In the genomic region with DNA sequence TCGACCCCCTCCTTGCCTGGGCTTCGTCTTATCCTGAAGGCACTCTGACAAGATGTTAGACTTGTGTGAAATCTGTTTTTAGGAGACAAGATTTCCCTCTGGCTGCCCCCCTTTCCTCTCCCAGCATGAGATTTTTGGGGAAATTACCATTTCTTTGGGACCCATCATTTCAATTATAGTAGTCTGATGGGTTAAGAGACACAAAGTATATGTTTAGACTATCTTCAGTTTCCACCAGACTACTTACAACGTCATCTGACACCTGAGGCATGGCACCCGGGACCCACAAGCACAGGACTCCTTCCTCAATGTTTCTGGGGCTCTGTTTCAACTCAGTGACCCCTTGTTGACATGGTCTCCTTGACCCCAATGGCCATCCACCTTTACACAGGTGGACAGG, we compare ENCODE assay signal across 39 mouse cellular contexts. TPM values are rescaled to one million over a fixed set of nuclear protein-coding genes. Genes with fewer than 3 reads are reported as not detected.
"Had no signal": no experiment of that assay in that cellular context is flagged by ENCODE, and none has a peak within 500 bp of the region (broad histone marks: within the 10 kb centered on the region; RNA-seq: fewer than 3 reads in every experiment).

No protein-coding gene starts in this region.

- H3K27me3 ChIP-seq: limb, embryonic 12.5 days; limb, embryonic 13.5 days; limb, embryonic 15.5 days; lung, embryonic 15.5 days; midbrain, embryonic 12.5 days; midbrain, embryonic 13.5 days; midbrain, embryonic 15.5 days; neural tube, embryonic 12.5 days had no signal

- H3K27ac ChIP-seq: limb, embryonic 10.5 days; limb, embryonic 12.5 days; limb, embryonic 13.5 days; limb, embryonic 15.5 days; liver, embryonic 12.5 days; liver, embryonic 13.5 days; liver, embryonic 14.5 days; liver, embryonic 15.5 days; lung, embryonic 15.5 days; macrophage; midbrain, embryonic 10.5 days; midbrain, embryonic 12.5 days; midbrain, embryonic 13.5 days; midbrain, embryonic 15.5 days; neural tube, embryonic 12.5 days had no signal

- H3K4me1 ChIP-seq: limb, embryonic 13.5 days; midbrain, embryonic 15.5 days; neural tube, embryonic 12.5 days had no signal

- H3K36me3 ChIP-seq: limb, embryonic 10.5 days; limb, embryonic 12.5 days; limb, embryonic 13.5 days; limb, embryonic 15.5 days; liver, embryonic 12.5 days; liver, embryonic 13.5 days; liver, embryonic 15.5 days; lung, embryonic 15.5 days; midbrain, embryonic 10.5 days; midbrain, embryonic 12.5 days; midbrain, embryonic 13.5 days; midbrain, embryonic 15.5 days; neural tube, embryonic 12.5 days had no signal

- H3K4me3 ChIP-seq: limb, embryonic 10.5 days; limb, embryonic 12.5 days; limb, embryonic 13.5 days; limb, embryonic 15.5 days; liver, embryonic 12.5 days; liver, embryonic 13.5 days; liver, embryonic 15.5 days; lung, embryonic 15.5 days; megakaryocyte, embryonic 14.5 days; midbrain, embryonic 10.5 days; midbrain, embryonic 12.5 days; midbrain, embryonic 13.5 days; midbrain, embryonic 15.5 days; myocyte; neural tube, embryonic 12.5 days had no signal

- H3K9me3 ChIP-seq: limb, embryonic 10.5 days; limb, embryonic 12.5 days; limb, embryonic 13.5 days; limb, embryonic 15.5 days; liver, embryonic 12.5 days; liver, embryonic 13.5 days; liver, embryonic 15.5 days; lung, embryonic 15.5 days; megakaryocyte, embryonic 14.5 days; midbrain, embryonic 10.5 days; midbrain, embryonic 12.5 days; midbrain, embryonic 13.5 days; midbrain, embryonic 15.5 days; neural tube, embryonic 12.5 days had no signal

- DNase-seq: left cerebral cortex, postnatal 4 days; liver; liver, embryonic 13.5 days; liver, postnatal 0 days; lung, adult 18-20 months; lung, adult 2 months; lung, embryonic 14.5 days; lung, postnatal 10 days; lung, postnatal 14 days; lung, postnatal 36 days; lung, postnatal 4 days; midbrain, embryonic 14.5 days had no signal

RNA-seq across cellular contexts. Expression of a gene that starts 27.5 kb away (rescaled TPM):
- polyA plus RNA-seq: midbrain, embryonic 10.5 days; midbrain, embryonic 11.5 days; midbrain, embryonic 16.5 days had no signal

RNA-seq across cellular contexts. Expression of a gene that starts 37.1 kb away (rescaled TPM):
- polyA plus RNA-seq: limb, embryonic 10.5 days; liver, adult 2 months; liver, embryonic 11.5 days; liver, embryonic 12.5 days; liver, embryonic 13.5 days; liver, embryonic 14.5 days; liver, embryonic 15.5 days; liver, postnatal 0 days; lung, adult 2 months; lung, embryonic 14.5 days; lung, embryonic 15.5 days; lung, postnatal 0 days; macrophage had no signal

RNA-seq across cellular contexts. Expression of a gene that starts 42.1 kb away (rescaled TPM):
- polyA plus RNA-seq: limb, embryonic 10.5 days; limb, embryonic 11.5 days; limb, embryonic 12.5 days; limb, embryonic 13.5 days; limb, embryonic 14.5 days; limb, embryonic 15.5 days; liver, adult 2 months; liver, embryonic 11.5 days; liver, embryonic 12.5 days; liver, embryonic 13.5 days; liver, embryonic 14.5 days; liver, embryonic 15.5 days; liver, embryonic 16.5 days; liver, postnatal 0 days; lung, adult 2 months; lung, embryonic 14.5 days; lung, embryonic 15.5 days; lung, embryonic 16.5 days; lung, postnatal 0 days; macrophage; midbrain, embryonic 10.5 days; midbrain, embryonic 11.5 days; midbrain, embryonic 12.5 days; midbrain, embryonic 13.5 days; midbrain, embryonic 14.5 days; midbrain, embryonic 15.5 days; midbrain, embryonic 16.5 days; midbrain, postnatal 0 days; myocyte; neural tube, embryonic 11.5 days; neural tube, embryonic 12.5 days had no signal
